Mouse (Mus musculus) myocyte (in vitro differentiated cells): ENCODE measurements around the gene Klc4. TPM values are rescaled to one million over a fixed set of nuclear protein-coding genes. Genes with fewer than 3 reads are reported as not detected.

Source experiments
- H3K27me3 ChIP-seq: one replicate; pipeline ENCODE4 v1.6.1; 2011; ENCODE audit not compliant: control insufficient read depth, insufficient read depth, insufficient read length
- H3K36me3 ChIP-seq: one replicate; pipeline ENCODE4 v1.6.1; 2011; ENCODE audit not compliant: control insufficient read depth, insufficient read depth
- H3K4me2 ChIP-seq: one replicate; pipeline ENCODE4 v1.6.1; 2011; ENCODE audit warnings: low read depth, control low read depth
- H3K4me3 ChIP-seq: one replicate; pipeline ENCODE4 v1.5.1; 2011; ENCODE audit warnings: mild to moderate bottlenecking, control low read depth, moderate library complexity
- H3K79me2 ChIP-seq: one replicate; pipeline ENCODE4 v1.6.1; 2011; ENCODE audit not compliant: control insufficient read depth, insufficient read depth
- H3ac ChIP-seq: one replicate; pipeline ENCODE4 v1.6.1; 2011; ENCODE audit not compliant: control insufficient read depth, insufficient read length
- CEBPB ChIP-seq: IDR thresholded peaks from 2 replicates; pipeline ENCODE4 v1.6.1; 2011; ENCODE audit warnings: mild to moderate bottlenecking, moderate library complexity; ENCODE audit not compliant: poor library complexity, insufficient read depth, severe bottlenecking
- E2F4 ChIP-seq: IDR thresholded peaks from one replicate; pipeline ENCODE4 v1.6.1; 2011; ENCODE audit warnings: mild to moderate bottlenecking, control low read depth, moderate library complexity; ENCODE audit not compliant: insufficient read depth
- MAX ChIP-seq: IDR thresholded peaks from one replicate; pipeline ENCODE4 v1.6.1; 2011; ENCODE audit warnings: low read depth, mild to moderate bottlenecking, control low read depth
- MYOD1 ChIP-seq, 3 experiments: IDR thresholded peaks; one replicate each; pipeline ENCODE4 v1.6.1; 2011; ENCODE audit warnings: control low read depth in 2 of 3, low read depth in 2 of 3, mild to moderate bottlenecking in 2 of 3, moderate library complexity in 1 of 3; ENCODE audit not compliant: insufficient read length in 2 of 3, control insufficient read depth in 1 of 3
- MYOG ChIP-seq, 3 experiments: IDR thresholded peaks; one replicate each; pipeline ENCODE4 v1.6.1; 2011; ENCODE audit warnings: control low read depth in 2 of 3, low read depth in 2 of 3, mild to moderate bottlenecking in 2 of 3; ENCODE audit not compliant: insufficient read length in 2 of 3, control insufficient read depth in 1 of 3, insufficient read depth in 1 of 3
- POLR2A ChIP-seq: IDR thresholded peaks from one replicate; pipeline ENCODE4 v1.6.1; 2011; ENCODE audit warnings: low read depth, mild to moderate bottlenecking, control low read depth, moderate library complexity; ENCODE audit not compliant: insufficient read length
- POLR2AphosphoS2 ChIP-seq: IDR thresholded peaks from one replicate; pipeline ENCODE4 v1.6.1; 2011; ENCODE audit warnings: low read depth, control low read depth; ENCODE audit not compliant: insufficient read length
- REST ChIP-seq: IDR thresholded peaks from one replicate; pipeline ENCODE4 v1.6.1; 2011; ENCODE audit warnings: mild to moderate bottlenecking, control low read depth, moderate library complexity; ENCODE audit not compliant: insufficient read depth, insufficient read length
- SRF ChIP-seq: IDR thresholded peaks from one replicate; pipeline ENCODE4 v1.6.1; 2011; ENCODE audit warnings: low read depth; ENCODE audit not compliant: control insufficient read depth, insufficient read length
- TCF12 ChIP-seq: IDR thresholded peaks from one replicate; pipeline ENCODE4 v1.6.1; 2011; ENCODE audit warnings: mild to moderate bottlenecking, control low read depth; ENCODE audit not compliant: poor library complexity, insufficient read depth, severe bottlenecking
- TCF3 ChIP-seq: IDR thresholded peaks from one replicate; pipeline ENCODE4 v1.6.1; 2011; ENCODE audit warnings: low read depth, control low read depth; ENCODE audit not compliant: insufficient read length
- USF1 ChIP-seq: IDR thresholded peaks from one replicate; pipeline ENCODE4 v1.6.1; 2011; ENCODE audit warnings: low read depth, mild to moderate bottlenecking, control low read depth, moderate library complexity
- polyA plus RNA-seq: library from polyadenylated mRNA; unstranded; fragments of >200 nt; fragmentation: generic; extraction: Trizol; gene quantifications from one replicate; pipeline ENCODE4 v1.2.1, GENCODE M21; 2012; ENCODE audit warnings: missing spikeins

Gene Klc4
- polyA plus RNA-seq, result 19.2 TPM

- H3K27me3 ChIP-seq, result no peaks in the 10 kb centered on the region
- TF ChIP-seq TCF3, result no peak
- no peak for TF ChIP-seq MAX
- TF ChIP-seq CEBPB, result no peak
- TF ChIP-seq REST, result no peak
- peak; percentile 32 for TF ChIP-seq E2F4
- TF ChIP-seq POLR2AphosphoS2, result peak; percentile 96
- peak in 1 of 3 experiments; percentile 18 for TF ChIP-seq MYOG (IDR thresholded peaks at IDR 0.05; ENCODE audit: control insufficient read depth in 1 of 3, insufficient read depth in 1 of 3, insufficient read length in 2 of 3, low read depth in 2 of 3)
- TF ChIP-seq MYOD1 (IDR thresholded peaks at IDR 0.05; ENCODE audit: control insufficient read depth in 1 of 3, insufficient read length in 2 of 3, low read depth in 2 of 3), result no peak
- TF ChIP-seq SRF, result peak; percentile 89
- TF ChIP-seq POLR2A, result peak; percentile 96
- TF ChIP-seq USF1, result peak; percentile 83
- no peak for TF ChIP-seq TCF12
- peaks cover 8% of the 10 kb centered on the region for H3K36me3 ChIP-seq
- peaks cover 12% of the 10 kb centered on the region for H3K79me2 ChIP-seq
- H3K4me2 ChIP-seq, result peak within 1 kb of the TSS; percentile 98
- peak within 1 kb of the TSS; percentile 20 for H3ac ChIP-seq
- peak within 1 kb of the TSS; percentile 78 for H3K4me3 ChIP-seq
Observed at GRCm38 (mm10) chr17:46645561-46646321, at the start of gene Klc4, which contains the start of gene Mrpl2. Gene Klc4, minus strand, starts transcription at chr17:46646022. Gene Mrpl2, plus strand, starts transcription at chr17:46646229.

DNA sequence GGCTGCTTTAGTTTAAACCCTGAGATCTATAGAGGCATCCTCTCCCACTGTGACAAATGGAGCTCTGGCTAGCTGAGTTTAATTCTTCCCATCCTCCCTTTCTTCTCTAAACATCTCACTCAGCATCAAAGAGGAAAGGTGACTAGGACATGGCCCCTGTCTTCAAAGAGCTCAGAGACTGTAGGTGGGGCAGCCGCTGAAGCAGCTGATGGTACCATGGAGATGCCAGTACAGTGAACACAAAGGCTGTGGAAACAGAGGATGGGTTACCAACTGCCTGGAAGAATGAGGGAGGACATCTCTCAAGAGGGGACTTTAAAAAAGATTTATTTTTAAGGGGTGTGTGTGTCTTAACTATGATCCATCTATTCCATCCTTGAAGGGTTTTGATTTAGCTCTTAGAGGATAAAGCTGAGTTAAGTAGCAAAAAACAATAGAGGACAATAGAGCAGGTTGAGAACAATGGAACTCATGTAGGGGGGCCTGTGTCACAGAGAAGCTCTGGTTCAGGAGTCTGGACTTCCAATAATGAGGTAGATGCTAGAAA is 48.8 kb upstream of the Klc4 start:
- no peak overlapping the region for H3K4me2 ChIP-seq
- no peak overlapping the region for H3ac ChIP-seq
- no peaks in the 10 kb centered on the region for H3K36me3 ChIP-seq
- no peaks in the 10 kb centered on the region for H3K27me3 ChIP-seq
- peaks cover 24% of the 10 kb centered on the region for H3K79me2 ChIP-seq
- no peak for TF ChIP-seq SRF
- no peak for TF ChIP-seq TCF12
- no peak for TF ChIP-seq POLR2AphosphoS2
- no peak for TF ChIP-seq MAX
- TF ChIP-seq TCF3, result no peak
- TF ChIP-seq CEBPB, result no peak
- no peak for TF ChIP-seq POLR2A
- no peak for TF ChIP-seq MYOD1 (IDR thresholded peaks at IDR 0.05; ENCODE audit: control insufficient read depth in 1 of 3, insufficient read length in 2 of 3, low read depth in 2 of 3)
- TF ChIP-seq REST, result no peak
- no peak for TF ChIP-seq USF1
- TF ChIP-seq E2F4, result no peak
- no peak for TF ChIP-seq MYOG (IDR thresholded peaks at IDR 0.05; ENCODE audit: control insufficient read depth in 1 of 3, insufficient read depth in 1 of 3, insufficient read length in 2 of 3, low read depth in 2 of 3)
- no peak overlapping the region for H3K4me3 ChIP-seq

GRCm38 (mm10) chr17:46691390-46691789 is 45.6 kb upstream of the Klc4 start:
- Histone ChIP-seq H3K4me3 (no peak overlapping the region), H3K36me3 (peaks cover 4% of the 10 kb centered on the region), H3ac (no peak overlapping the region), H3K4me2 (no peak overlapping the region), H3K79me2 (peaks cover 13% of the 10 kb centered on the region), H3K27me3 (no peaks in the 10 kb centered on the region)
- TF ChIP-seq TCF12, result no peak

- Histone ChIP-seq H3K4me2 (no peak overlapping the region), H3K36me3 (peaks cover 7% of the 10 kb centered on the region), H3K79me2 (peaks cover 6% of the 10 kb centered on the region), H3K4me3 (no peak overlapping the region), H3K27me3 (no peaks in the 10 kb centered on the region), H3ac (no peak overlapping the region)
- TF ChIP-seq TCF3 (no peak), USF1 (no peak), CEBPB (no peak), SRF (no peak), MAX (no peak), POLR2AphosphoS2 (no peak), E2F4 (no peak), POLR2A (no peak), TCF12 (no peak), REST (no peak), MYOD1 (IDR thresholded peaks at IDR 0.05; ENCODE audit: control insufficient read depth in 1 of 3, insufficient read length in 2 of 3, low read depth in 2 of 3) (no peak), MYOG (IDR thresholded peaks at IDR 0.05; ENCODE audit: control insufficient read depth in 1 of 3, insufficient read depth in 1 of 3, insufficient read length in 2 of 3, low read depth in 2 of 3) (no peak)
Observed at GRCm38 (mm10) chr17:46690665-46691064, 44.8 kb upstream of the Klc4 start.

- peaks cover 19% of the 10 kb centered on the region for H3K36me3 ChIP-seq
Observed at GRCm38 (mm10) chr17:46685913-46686312, 40.1 kb upstream of the Klc4 start.

More at GRCm38 (mm10) chr17:46685913-46686312, 40.1 kb upstream of the Klc4 start:
- Histone ChIP-seq H3K27me3 (no peaks in the 10 kb centered on the region), H3K4me3 (no peak overlapping the region), H3ac (no peak overlapping the region), H3K79me2 (peaks cover 9% of the 10 kb centered on the region), H3K4me2 (no peak overlapping the region)
- no peak for TF ChIP-seq MYOG (IDR thresholded peaks at IDR 0.05; ENCODE audit: control insufficient read depth in 1 of 3, insufficient read depth in 1 of 3, insufficient read length in 2 of 3, low read depth in 2 of 3)
- TF ChIP-seq SRF, result no peak
- TF ChIP-seq POLR2AphosphoS2, result peak; percentile 16
